Comparison of ENCODE assay signal across 1 mouse cellular context in genomic region chr17:56159729-56160128, GRCm38 (mm10).
TF ChIP-seq lines count a peak whose summit lies in the region.

No protein-coding gene starts in this region.

TF ChIP-seq in CH12.LX, 34 proteins besides CTCF, POLR2A, EP300 and RAD21:
- TF ChIP-seq CHD1 (IDR thresholded peaks at IDR 0.05; ENCODE audit: low read depth, low read length), result no peak
- TF ChIP-seq NRF1 (IDR thresholded peaks at IDR 0.05; ENCODE audit: low read depth, low read length), result 0 out of 2 replicates have a peak, but pooled peaks have one; percentile 29
- no peak for TF ChIP-seq ZNF384 (IDR thresholded peaks at IDR 0.05; ENCODE audit: low read depth, low read length)
- no peak for TF ChIP-seq ELF1 (IDR thresholded peaks at IDR 0.05; ENCODE audit: low read depth, low read length)
- TF ChIP-seq MAFK (IDR thresholded peaks at IDR 0.05; ENCODE audit: insufficient replicate concordance, low read length), result no peak
- peak; percentile 13; the same call in 1 of the 2 replicates for TF ChIP-seq BHLHE40 (IDR thresholded peaks at IDR 0.05; ENCODE audit: low read depth, low read length)
- TF ChIP-seq ZC3H11A (IDR thresholded peaks at IDR 0.05; ENCODE audit: low read depth, low read length), result peak; percentile 35
- no peak for TF ChIP-seq MYC (IDR thresholded peaks at IDR 0.05; ENCODE audit: low read depth, low read length)
- TF ChIP-seq MAZ (IDR thresholded peaks at IDR 0.05; ENCODE audit: low read depth, low read length), result no peak
- no peak for TF ChIP-seq SIN3A (IDR thresholded peaks at IDR 0.05; ENCODE audit: low read length)
- peak; percentile 90 for TF ChIP-seq SMC3 (IDR thresholded peaks at IDR 0.05; ENCODE audit: low read depth, low read length)
- no peak for TF ChIP-seq TCF12 (IDR thresholded peaks at IDR 0.05; ENCODE audit: low read depth, low read length)
- peak; percentile 41; the same call in 1 of the 2 replicates for TF ChIP-seq NELFE (IDR thresholded peaks at IDR 0.05; ENCODE audit: low read depth, low read length)
- TF ChIP-seq USF1 (IDR thresholded peaks at IDR 0.05; ENCODE audit: low read depth, low read length), result no peak
- TF ChIP-seq ZKSCAN1 (IDR thresholded peaks at IDR 0.05; ENCODE audit: borderline replicate concordance, low read depth, low read length), result no peak
- no peak for TF ChIP-seq KAT2A (IDR thresholded peaks at IDR 0.05; ENCODE audit: insufficient replicate concordance, low read length)
- no peak for TF ChIP-seq PAX5 (IDR thresholded peaks at IDR 0.05; ENCODE audit: low read length)
